Mouse (Mus musculus): ENCODE measurements around the gene Olfr547.
A peak's percentile ranks its signal among the peaks of the same experiment; 100 is the strongest.
"Not testable (repeated sequence)": the region's sequence is repeated elsewhere in the genome, so short reads cannot be mapped to it uniquely, and the experiment has no call there.

Gene Olfr547

GRCm38 (mm10) chr7:102534449-102534848 is at the start of gene Olfr547:
Gene Olfr547, plus strand, starts transcription at chr7:102534749.
- DNase-seq: no peak

DNA sequence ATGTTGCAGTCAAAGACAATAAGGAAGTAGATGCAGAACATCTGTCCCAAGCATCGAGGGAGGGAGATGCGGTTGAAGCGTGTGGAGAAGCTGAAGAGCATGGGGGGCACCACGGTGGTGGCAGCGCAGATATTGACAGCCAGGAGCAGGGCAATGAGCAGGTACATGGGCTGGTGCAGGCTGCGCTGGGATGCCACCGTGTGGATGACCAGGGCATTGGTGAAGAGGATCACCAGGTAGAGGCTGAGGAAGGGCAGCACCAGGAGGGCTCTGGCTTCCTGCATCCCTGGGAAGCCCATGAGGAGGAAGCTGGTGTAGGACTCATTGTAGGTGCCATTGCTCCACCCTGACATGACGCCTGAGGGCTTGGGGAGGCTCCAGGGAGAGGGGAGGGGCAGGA is 49.8 kb upstream of the Olfr547 start:
- not testable (repeated sequence) for DNase-seq

- DNase-seq: no peak
Observed at GRCm38 (mm10) chr7:102486105-102486504, 48.4 kb upstream of the Olfr547 start.

GRCm38 (mm10) chr7:102488161-102488560 is 46.4 kb upstream of the Olfr547 start, which contains the start of gene Olfr544:
Gene Olfr544, minus strand, starts transcription at chr7:102488313.
- no peak for DNase-seq

GRCm38 (mm10) chr7:102494416-102494815 is 40.1 kb upstream of the Olfr547 start:
- not testable (repeated sequence) for DNase-seq

DNA sequence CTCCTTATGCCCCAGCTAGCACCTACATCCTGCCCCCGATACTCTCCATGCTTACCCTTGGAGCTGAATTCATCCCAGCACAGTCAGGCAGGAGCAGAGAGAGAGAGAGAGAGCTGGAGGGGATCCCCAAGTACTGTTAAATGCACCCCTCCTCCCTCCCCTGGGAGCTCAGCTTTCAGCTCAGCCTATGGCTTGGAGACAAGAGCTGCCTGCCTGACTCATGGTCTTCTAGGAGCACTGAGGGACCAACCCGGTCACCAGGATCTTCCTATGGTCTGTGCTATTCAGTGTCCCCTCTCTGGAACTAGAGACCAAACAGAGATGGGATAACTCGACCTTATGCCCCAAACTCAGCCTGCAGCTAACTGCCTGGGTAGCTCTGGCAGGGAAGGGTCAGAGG is 35.1 kb upstream of the Olfr547 start, which contains the start of gene Olfr545:
Gene Olfr545 (minus strand): TSS at position 101 of the 400 bp plus-strand sequence.
- no peak for DNase-seq

GRCm38 (mm10) chr7:102501986-102502385 is 32.6 kb upstream of the Olfr547 start:
- no peak for DNase-seq

GRCm38 (mm10) chr7:102506848-102507247 is 27.7 kb upstream of the Olfr547 start:
- peak; percentile 72 for DNase-seq

GRCm38 (mm10) chr7:102508066-102508465 is 26.5 kb upstream of the Olfr547 start:
- no peak for DNase-seq

DNA sequence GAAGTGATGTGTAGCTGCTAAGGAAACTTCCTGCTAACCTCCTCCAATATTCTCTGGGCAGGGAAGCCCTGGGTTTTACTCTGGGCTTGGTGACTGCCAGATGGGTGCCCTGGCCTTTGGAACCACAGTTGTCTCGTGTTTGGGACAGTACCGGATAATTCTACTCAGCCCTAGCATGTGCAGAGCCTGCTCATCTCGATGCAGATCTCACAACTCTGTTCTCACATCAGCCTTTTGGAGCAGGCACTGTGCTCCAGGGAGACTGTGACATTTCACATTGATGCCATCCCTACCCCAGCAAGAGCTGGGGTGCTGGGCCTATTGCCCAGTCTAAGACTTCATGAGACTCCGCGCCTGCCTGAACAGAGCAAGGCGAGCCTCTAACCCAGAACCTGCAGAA is 25.9 kb upstream of the Olfr547 start:
- no peak for DNase-seq

DNA sequence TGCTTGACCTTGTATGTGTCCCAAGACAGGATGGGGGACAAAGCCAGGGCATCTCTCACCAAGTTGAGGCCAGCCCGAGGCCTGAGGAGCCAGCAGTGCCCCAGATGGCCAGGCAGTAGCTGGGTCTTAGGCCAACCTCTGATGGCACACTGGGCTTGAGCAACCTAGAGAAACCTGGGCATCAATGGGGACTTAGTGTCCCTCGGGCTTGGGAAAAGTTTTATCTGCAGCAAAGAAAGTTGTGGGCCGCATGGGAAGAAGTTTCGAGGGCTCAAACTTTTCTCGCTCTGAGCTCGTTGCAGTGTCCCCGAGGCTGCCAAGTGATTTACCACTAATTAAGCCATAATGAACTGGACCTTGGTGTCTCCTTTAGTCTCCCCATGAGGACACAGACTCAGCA is 24.8 kb upstream of the Olfr547 start:
- no peak for DNase-seq

GRCm38 (mm10) chr7:102511927-102512326 is 22.6 kb upstream of the Olfr547 start:
- DNase-seq: no peak

- peak; percentile 95 for DNase-seq
Observed at GRCm38 (mm10) chr7:102512814-102513435, 21.6 kb upstream of the Olfr547 start.

DNA sequence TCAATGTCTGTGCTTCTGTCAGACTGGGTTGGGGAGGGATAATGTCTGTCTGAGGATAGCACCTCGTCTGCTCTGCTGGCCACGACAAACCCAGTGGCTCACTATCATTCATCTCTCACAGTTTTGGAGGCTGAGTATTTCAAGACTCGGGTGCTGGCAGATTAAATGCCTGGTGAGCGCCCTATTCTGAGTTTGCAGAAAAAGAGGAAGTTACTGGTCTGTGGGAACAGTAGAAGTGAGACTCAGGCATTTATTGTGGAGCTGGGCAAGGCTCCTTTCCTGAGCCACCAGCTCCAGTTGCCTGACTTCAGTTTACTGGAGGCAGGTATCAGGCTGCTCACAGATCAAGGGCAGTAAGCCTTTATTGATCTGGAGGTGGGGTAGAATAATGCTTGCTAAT is 20.4 kb upstream of the Olfr547 start:
- DNase-seq: no peak

DNA sequence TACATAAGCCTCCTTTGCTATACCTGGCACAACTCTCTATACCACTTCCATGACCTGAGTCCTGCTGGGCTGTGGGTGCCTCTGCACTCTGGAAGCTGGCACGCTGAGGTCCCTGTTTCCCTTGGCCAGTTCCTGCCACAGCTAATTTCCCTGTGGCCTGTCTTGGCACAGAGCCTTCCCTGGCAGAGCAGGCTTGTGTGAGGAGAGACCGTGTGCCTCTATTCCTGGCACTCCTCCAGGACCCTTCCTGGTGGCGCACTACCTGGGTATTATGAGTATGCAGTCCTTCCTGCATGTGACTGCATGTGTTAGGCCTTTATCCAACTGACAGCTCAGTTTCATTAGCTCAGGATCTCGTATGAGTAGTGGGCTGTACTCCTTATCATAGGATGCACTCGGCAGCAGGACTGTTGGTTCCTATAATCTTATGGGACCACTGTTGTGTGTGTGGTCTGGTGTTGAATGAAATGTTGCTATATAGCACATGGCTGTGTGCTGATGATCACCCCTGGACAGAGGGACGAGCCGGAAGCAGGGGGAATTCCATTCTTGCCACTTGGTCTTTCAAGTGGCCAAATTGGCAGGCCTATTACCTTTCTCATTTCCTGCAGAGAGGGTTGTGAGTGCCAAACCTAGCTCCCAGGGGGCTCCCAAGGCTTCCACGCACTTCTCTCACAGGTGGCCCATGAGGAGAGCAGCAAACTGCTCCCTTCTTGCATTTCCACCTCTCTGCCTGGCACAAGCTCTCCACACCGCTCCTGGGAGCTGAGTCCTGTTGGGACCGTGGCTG is 18.1 kb upstream of the Olfr547 start:
- DNase-seq: no peak

DNA sequence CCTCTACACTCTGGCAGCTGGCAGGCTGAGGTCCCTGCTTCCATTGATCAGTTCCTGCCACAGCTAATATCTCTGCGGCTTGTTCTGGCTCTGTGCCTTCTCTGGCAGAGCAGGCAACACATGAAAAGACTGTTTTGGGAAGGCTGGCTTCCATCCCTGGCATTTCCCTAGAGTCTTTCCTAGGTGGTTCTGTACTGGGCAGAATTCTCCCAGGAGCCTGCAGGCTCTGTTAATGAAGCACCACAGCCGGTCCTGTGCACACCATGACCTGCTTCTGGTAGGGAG is 17.6 kb upstream of the Olfr547 start:
- no peak for DNase-seq

- no peak for DNase-seq
Observed at GRCm38 (mm10) chr7:102529052-102529451, 5.5 kb upstream of the Olfr547 start.

GRCm38 (mm10) chr7:102540596-102540995 is 6.0 kb downstream of the Olfr547 start, which contains the start of gene Olfr548-ps1:
Gene Olfr548-ps1, plus strand, starts transcription at chr7:102540896.
- DNase-seq: no peak

DNA sequence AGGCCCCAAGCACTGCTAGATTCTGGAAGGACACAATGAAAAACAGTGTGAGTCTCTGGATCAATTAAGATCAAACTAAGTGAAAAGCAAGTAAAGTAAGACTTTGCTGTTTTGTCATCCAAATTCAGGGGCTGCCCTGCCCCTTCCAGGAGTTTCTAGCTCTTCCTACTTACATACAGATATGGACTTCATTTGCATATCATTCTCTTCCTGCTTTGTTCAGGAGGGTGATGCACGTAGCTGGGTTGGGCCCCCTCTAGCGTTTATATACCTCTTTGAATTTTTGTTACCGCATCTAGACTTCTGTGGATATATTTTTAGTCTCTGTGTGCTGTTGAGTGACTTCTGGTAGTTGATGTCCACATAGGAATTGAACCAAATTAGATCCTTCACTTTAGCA is 6.7 kb downstream of the Olfr547 start:
- DNase-seq: no peak

- no peak for DNase-seq
Observed at GRCm38 (mm10) chr7:102549570-102549969, 15.0 kb downstream of the Olfr547 start, which contains the start of gene Olfr549. Gene Olfr549, plus strand, starts transcription at chr7:102549870.

DNA sequence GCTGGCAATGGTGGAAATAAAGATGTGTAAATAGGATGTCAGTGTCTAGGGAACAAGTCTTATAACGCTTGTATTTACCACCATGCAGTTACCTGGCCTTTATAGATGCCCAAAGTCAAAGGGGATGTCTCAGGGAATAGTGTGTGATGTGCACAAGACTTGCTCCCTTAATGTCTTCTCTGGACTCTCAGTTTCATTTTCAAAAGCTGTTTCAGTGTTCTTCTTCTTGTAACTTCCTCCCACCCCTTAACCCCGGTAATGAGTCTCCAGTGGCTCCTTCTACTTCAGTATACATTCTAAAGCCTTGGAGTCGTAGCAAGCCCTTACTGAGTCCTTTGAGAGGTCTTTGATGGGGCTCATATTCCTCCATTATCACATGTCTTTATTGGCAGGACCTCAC is 18.7 kb downstream of the Olfr547 start:
- DNase-seq: no peak

- peak; percentile 27 for DNase-seq
Observed at GRCm38 (mm10) chr7:102564999-102565997, 30.7 kb downstream of the Olfr547 start, which contains the start of gene Trim21. Gene Trim21, minus strand, starts transcription at chr7:102565486.

DNA sequence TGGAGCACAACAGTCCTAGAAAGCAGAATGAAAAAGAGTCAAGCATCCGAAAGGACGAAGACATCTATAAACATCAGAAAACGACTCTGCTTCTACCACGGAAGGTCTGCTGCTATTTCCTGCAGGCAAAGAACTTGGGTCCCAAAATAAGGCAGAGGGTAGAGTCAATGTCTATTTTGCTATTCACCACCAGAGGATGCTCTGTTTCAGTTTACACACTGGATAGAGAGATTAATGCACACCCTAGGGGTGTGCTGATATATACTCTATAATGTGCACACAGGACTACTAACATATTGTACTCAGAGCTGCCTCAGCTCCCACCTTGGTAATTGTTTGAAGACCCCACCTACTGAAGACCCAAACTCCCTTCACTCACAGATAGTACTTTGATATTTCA is 31.7 kb downstream of the Olfr547 start:
- DNase-seq: no peak

Data from right cerebral cortex, postnatal 14 days (tissue).